Mouse (Mus musculus): ENCODE data around the gene Eef1a2. TPM values are rescaled to one million over a fixed set of nuclear protein-coding genes. Genes with fewer than 3 reads are reported as not detected.
A peak's percentile ranks its signal among the peaks of the same experiment; 100 is the strongest.

Gene Eef1a2
- polyA plus RNA-seq, 1 experiment: not detected

GRCm38 (mm10) chr2:181152701-181153100 is 4.1 kb downstream of the Eef1a2 start:
- Histone ChIP-seq H3K27ac (ENCODE audit: insufficient read depth, low read length) (no peak overlapping the region), H3K4me1 (ENCODE audit: control insufficient read depth, insufficient read depth, low read length) (no peaks in the 10 kb centered on the region), H3K4me3 (ENCODE audit: insufficient read depth, low read length) (no peak overlapping the region)
- TF ChIP-seq CTCF (IDR thresholded peaks at IDR 0.05; ENCODE audit: borderline replicate concordance, insufficient read depth, low read length) (no peak), POLR2A (IDR thresholded peaks at IDR 0.05; ENCODE audit: low read depth, low read length) (no peak)

GRCm38 (mm10) chr2:181150281-181150680 is 6.5 kb downstream of the Eef1a2 start:
- Histone ChIP-seq H3K27ac (ENCODE audit: insufficient read depth, low read length) (no peak overlapping the region), H3K4me3 (ENCODE audit: insufficient read depth, low read length) (no peak overlapping the region), H3K4me1 (ENCODE audit: control insufficient read depth, insufficient read depth, low read length) (no peaks in the 10 kb centered on the region)
- TF ChIP-seq POLR2A (IDR thresholded peaks at IDR 0.05; ENCODE audit: low read depth, low read length) (no peak), CTCF (IDR thresholded peaks at IDR 0.05; ENCODE audit: borderline replicate concordance, insufficient read depth, low read length) (no peak)

- Histone ChIP-seq H3K4me1 (ENCODE audit: control insufficient read depth, insufficient read depth, low read length) (no peaks in the 10 kb centered on the region), H3K27ac (ENCODE audit: insufficient read depth, low read length) (no peak overlapping the region), H3K4me3 (ENCODE audit: insufficient read depth, low read length) (peak overlapping the region; percentile 26; the same call in 1 of the 2 replicates)
- no peak for TF ChIP-seq POLR2A (IDR thresholded peaks at IDR 0.05; ENCODE audit: low read depth, low read length)
- no peak for TF ChIP-seq CTCF (IDR thresholded peaks at IDR 0.05; ENCODE audit: borderline replicate concordance, insufficient read depth, low read length)
These were observed 8.4 kb downstream of the Eef1a2 start for GRCm38 (mm10) chr2:181148318-181148955.

- Histone ChIP-seq H3K27ac (ENCODE audit: insufficient read depth, low read length) (no peak overlapping the region), H3K4me1 (ENCODE audit: control insufficient read depth, insufficient read depth, low read length) (no peaks in the 10 kb centered on the region), H3K4me3 (ENCODE audit: insufficient read depth, low read length) (peak overlapping the region; percentile 26)
- TF ChIP-seq POLR2A (IDR thresholded peaks at IDR 0.05; ENCODE audit: low read depth, low read length) (no peak), CTCF (IDR thresholded peaks at IDR 0.05; ENCODE audit: borderline replicate concordance, insufficient read depth, low read length) (no peak)
These were observed 9.1 kb downstream of the Eef1a2 start for GRCm38 (mm10) chr2:181147546-181148317.

- Histone ChIP-seq H3K27ac (ENCODE audit: insufficient read depth, low read length) (no peak overlapping the region), H3K4me1 (ENCODE audit: control insufficient read depth, insufficient read depth, low read length) (no peaks in the 10 kb centered on the region), H3K4me3 (ENCODE audit: insufficient read depth, low read length) (no peak overlapping the region)
- no peak for TF ChIP-seq CTCF (IDR thresholded peaks at IDR 0.05; ENCODE audit: borderline replicate concordance, insufficient read depth, low read length)
- TF ChIP-seq POLR2A (IDR thresholded peaks at IDR 0.05; ENCODE audit: low read depth, low read length): no peak
These were observed 9.8 kb downstream of the Eef1a2 start for GRCm38 (mm10) chr2:181146976-181147545.

GRCm38 (mm10) chr2:181144675-181145074 is 12.1 kb downstream of the Eef1a2 start:
- no peak overlapping the region for H3K27ac ChIP-seq (ENCODE audit: insufficient read depth, low read length)
- no peak overlapping the region for H3K4me3 ChIP-seq (ENCODE audit: insufficient read depth, low read length)
- TF ChIP-seq POLR2A (IDR thresholded peaks at IDR 0.05; ENCODE audit: low read depth, low read length): no peak
- no peak for TF ChIP-seq CTCF (IDR thresholded peaks at IDR 0.05; ENCODE audit: borderline replicate concordance, insufficient read depth, low read length)
- no peaks in the 10 kb centered on the region for H3K4me1 ChIP-seq (ENCODE audit: control insufficient read depth, insufficient read depth, low read length)

GRCm38 (mm10) chr2:181143509-181144276 is 13.1 kb downstream of the Eef1a2 start:
- Histone ChIP-seq H3K4me1 (ENCODE audit: control insufficient read depth, insufficient read depth, low read length) (no peaks in the 10 kb centered on the region), H3K4me3 (ENCODE audit: insufficient read depth, low read length) (no peak overlapping the region), H3K27ac (ENCODE audit: insufficient read depth, low read length) (no peak overlapping the region)
- TF ChIP-seq POLR2A (IDR thresholded peaks at IDR 0.05; ENCODE audit: low read depth, low read length) (no peak), CTCF (IDR thresholded peaks at IDR 0.05; ENCODE audit: borderline replicate concordance, insufficient read depth, low read length) (no peak)

- TF ChIP-seq POLR2A (IDR thresholded peaks at IDR 0.05; ENCODE audit: low read depth, low read length) (no peak), CTCF (IDR thresholded peaks at IDR 0.05; ENCODE audit: borderline replicate concordance, insufficient read depth, low read length) (no peak)
- no peak overlapping the region for H3K27ac ChIP-seq (ENCODE audit: insufficient read depth, low read length)
- H3K4me3 ChIP-seq (ENCODE audit: insufficient read depth, low read length): no peak overlapping the region
- H3K4me1 ChIP-seq (ENCODE audit: control insufficient read depth, insufficient read depth, low read length): no peaks in the 10 kb centered on the region
These were observed 14.1 kb downstream of the Eef1a2 start for GRCm38 (mm10) chr2:181142703-181143135.

GRCm38 (mm10) chr2:181139641-181140193 is 17.1 kb downstream of the Eef1a2 start:
- Histone ChIP-seq H3K4me3 (ENCODE audit: insufficient read depth, low read length) (no peak overlapping the region), H3K27ac (ENCODE audit: insufficient read depth, low read length) (no peak overlapping the region), H3K4me1 (ENCODE audit: control insufficient read depth, insufficient read depth, low read length) (no peaks in the 10 kb centered on the region)
- TF ChIP-seq CTCF (IDR thresholded peaks at IDR 0.05; ENCODE audit: borderline replicate concordance, insufficient read depth, low read length) (no peak), POLR2A (IDR thresholded peaks at IDR 0.05; ENCODE audit: low read depth, low read length) (no peak)
